Mouse (Mus musculus) CH12.LX (cell line): ENCODE measurements around the gene Gm13271. TPM values are rescaled to one million over a fixed set of nuclear protein-coding genes. Genes with fewer than 3 reads are reported as not detected.

Experiments
- DNase-seq: peaks from one replicate; pipeline ENCODE4 v3.0.0-alpha.2; 2013; ENCODE audit errors: extremely low read depth
- H3K27ac ChIP-seq: 2 replicates; pipeline ENCODE4 v1.5.1; 2012; ENCODE audit warnings: low read depth, mild to moderate bottlenecking, control low read depth, moderate library complexity; ENCODE audit not compliant: insufficient read depth
- H3K27me3 ChIP-seq: replicated peaks from 2 replicates; pipeline ENCODE3; 2012; ENCODE audit warnings: inconsistent platforms
- H3K36me3 ChIP-seq, 2 experiments: replicated peaks in 1 of 2; 2 replicates each; pipeline versions ENCODE3 to v1.6.1; 2012; ENCODE audit warnings: inconsistent platforms in 1 of 2, low read length in 1 of 2, mild to moderate bottlenecking in 1 of 2, mixed read lengths in 1 of 2, moderate library complexity in 1 of 2; ENCODE audit not compliant: control insufficient read depth in 1 of 2, insufficient read depth in 1 of 2
- H3K4me1 ChIP-seq, 2 experiments: 2 replicates each; pipeline ENCODE4 v1.6.1; 2012; ENCODE audit warnings: inconsistent platforms in 1 of 2, moderate library complexity in 1 of 2; ENCODE audit not compliant: insufficient read depth in 2 of 2, control insufficient read depth in 1 of 2
- H3K4me2 ChIP-seq: 2 replicates; pipeline ENCODE4 v1.6.1; 2012; ENCODE audit warnings: low read depth, mild to moderate bottlenecking, control low read depth; ENCODE audit not compliant: poor library complexity, insufficient read depth, severe bottlenecking
- H3K4me3 ChIP-seq, 3 experiments: fragments of 150-350 bp in 1 of 3; sonication (generic) in 1 of 3; replicated peaks in 1 of 3; 2 replicates each; pipeline versions ENCODE3 to v1.5.1; 2011 to 2012; ENCODE audit warnings: low read depth in 2 of 3, low read length in 2 of 3, mild to moderate bottlenecking in 2 of 3, moderate library complexity in 2 of 3, control low read depth in 1 of 3, improper control_type of control experiment in 1 of 3, inconsistent platforms in 1 of 3, mixed read lengths in 1 of 3; ENCODE audit not compliant: poor library complexity in 1 of 3
- H3K79me2 ChIP-seq: replicated peaks from 2 replicates; pipeline ENCODE4 v1.6.1; 2012; ENCODE audit warnings: mild to moderate bottlenecking, moderate library complexity; ENCODE audit not compliant: control insufficient read depth, poor library complexity, insufficient read depth, severe bottlenecking; ENCODE audit errors: extremely low read depth
- H3K9ac ChIP-seq: 2 replicates; pipeline ENCODE4 v1.6.1; 2012; ENCODE audit warnings: low read depth, mild to moderate bottlenecking, control low read depth, moderate library complexity; ENCODE audit not compliant: insufficient read depth
- H3K9me3 ChIP-seq: replicated peaks from 2 replicates; pipeline ENCODE3; 2012; ENCODE audit warnings: low read length, inconsistent platforms, mixed read lengths
- BHLHE40 ChIP-seq: IDR thresholded peaks from 2 replicates; pipeline ENCODE4 v1.6.1; 2011; ENCODE audit warnings: mild to moderate bottlenecking, low read depth, low read length, improper control_type of control experiment
- CHD2 ChIP-seq: IDR thresholded peaks from 2 replicates; pipeline ENCODE4 v1.6.1; 2011; ENCODE audit warnings: low read length, improper control_type of control experiment
- CTCF ChIP-seq, 2 experiments: IDR thresholded peaks in 1 of 2; conservative IDR thresholded peaks in 1 of 2; 2 replicates each; pipeline ENCODE4 v1.5.1; 2011 to 2012; ENCODE audit warnings: low read depth in 2 of 2, low read length in 2 of 2, improper control_type of control experiment in 1 of 2, inconsistent platforms in 1 of 2, mild to moderate bottlenecking in 1 of 2, moderate library complexity in 1 of 2
- E2F4 ChIP-seq: IDR thresholded peaks from 2 replicates; pipeline ENCODE4 v1.6.1; 2011; ENCODE audit warnings: low read depth, low read length, improper control_type of control experiment; ENCODE audit not compliant: insufficient replicate concordance
- EP300 ChIP-seq: IDR thresholded peaks from 2 replicates; pipeline ENCODE4 v1.6.1; 2011; ENCODE audit warnings: low read length, improper control_type of control experiment
- ETS1 ChIP-seq: conservative IDR thresholded peaks from 2 replicates; pipeline ENCODE4 v1.6.1; 2012; ENCODE audit warnings: low read depth, mild to moderate bottlenecking, inconsistent platforms, low read length, improper control_type of control experiment, moderate library complexity
- HCFC1 ChIP-seq: IDR thresholded peaks from 2 replicates; pipeline ENCODE4 v1.6.1; 2012; ENCODE audit warnings: low read depth, mild to moderate bottlenecking, inconsistent platforms, low read length, improper control_type of control experiment
- IRF4 ChIP-seq: IDR thresholded peaks from 2 replicates; pipeline ENCODE4 v1.6.1; 2014; ENCODE audit warnings: low read depth, mild to moderate bottlenecking, inconsistent platforms, low read length, improper control_type of control experiment
- JUN ChIP-seq: IDR thresholded peaks from 2 replicates; pipeline ENCODE4 v1.6.1; 2011; ENCODE audit warnings: low read depth, mild to moderate bottlenecking, low read length, improper control_type of control experiment, moderate library complexity; ENCODE audit not compliant: insufficient read depth
- JUND ChIP-seq: conservative IDR thresholded peaks from 2 replicates; pipeline ENCODE4 v1.6.1; 2011; ENCODE audit warnings: low read depth, low read length, improper control_type of control experiment
- KAT2A ChIP-seq: IDR thresholded peaks from 2 replicates; pipeline ENCODE4 v1.6.1; 2012; ENCODE audit warnings: low read length, improper control_type of control experiment, inconsistent platforms; ENCODE audit not compliant: insufficient replicate concordance
- MAFK ChIP-seq: IDR thresholded peaks from 2 replicates; pipeline ENCODE4 v1.6.1; 2011; ENCODE audit warnings: low read length, improper control_type of control experiment; ENCODE audit not compliant: insufficient replicate concordance
- MAX ChIP-seq: IDR thresholded peaks from 2 replicates; pipeline ENCODE4 v1.6.1; 2011; ENCODE audit warnings: low read length, improper control_type of control experiment
- MAZ ChIP-seq: IDR thresholded peaks from 2 replicates; pipeline ENCODE4 v1.6.1; 2012; ENCODE audit warnings: low read depth, mild to moderate bottlenecking, inconsistent platforms, low read length, improper control_type of control experiment, moderate library complexity
- MEF2A ChIP-seq: IDR thresholded peaks from 2 replicates; pipeline ENCODE4 v1.6.1; 2014; ENCODE audit warnings: low read depth, mild to moderate bottlenecking, inconsistent platforms, low read length, improper control_type of control experiment, borderline replicate concordance
- MXI1 ChIP-seq: IDR thresholded peaks from 2 replicates; pipeline ENCODE4 v1.6.1; 2011; ENCODE audit warnings: mild to moderate bottlenecking, low read depth, low read length, improper control_type of control experiment
- MYC ChIP-seq: IDR thresholded peaks from 2 replicates; pipeline ENCODE4 v1.6.1; 2011; ENCODE audit warnings: low read depth, mild to moderate bottlenecking, improper control_type of control experiment, low read length
- NELFE ChIP-seq: IDR thresholded peaks from 2 replicates; pipeline ENCODE4 v1.6.1; 2011; ENCODE audit warnings: low read depth, low read length, improper control_type of control experiment
- NRF1 ChIP-seq: IDR thresholded peaks from 2 replicates; pipeline ENCODE4 v1.6.1; 2014; ENCODE audit warnings: low read depth, mild to moderate bottlenecking, inconsistent platforms, low read length, improper control_type of control experiment, moderate library complexity
- PAX5 ChIP-seq: IDR thresholded peaks from 2 replicates; pipeline ENCODE4 v1.6.1; 2012; ENCODE audit warnings: low read length, inconsistent platforms, mixed read lengths
- POLR2A ChIP-seq: IDR thresholded peaks from 2 replicates; pipeline ENCODE4 v1.6.1; 2011; ENCODE audit warnings: low read depth, mild to moderate bottlenecking, improper control_type of control experiment, low read length
- RAD21 ChIP-seq: IDR thresholded peaks from 2 replicates; pipeline ENCODE4 v1.6.1; 2011; ENCODE audit warnings: low read depth, mild to moderate bottlenecking, low read length, improper control_type of control experiment, moderate library complexity
- RCOR1 ChIP-seq: conservative IDR thresholded peaks from 2 replicates; pipeline ENCODE4 v1.6.1; 2012; ENCODE audit warnings: low read depth, mild to moderate bottlenecking, inconsistent platforms, low read length, improper control_type of control experiment
- SIN3A ChIP-seq: IDR thresholded peaks from 2 replicates; pipeline ENCODE4 v1.6.1; 2012; ENCODE audit warnings: low read length, improper control_type of control experiment, inconsistent platforms
- SMC3 ChIP-seq: IDR thresholded peaks from 2 replicates; pipeline ENCODE4 v1.6.1; 2011; ENCODE audit warnings: low read depth, low read length, improper control_type of control experiment
- TBP ChIP-seq: conservative IDR thresholded peaks from 2 replicates; pipeline ENCODE4 v1.6.1; 2011; ENCODE audit warnings: low read depth, low read length, improper control_type of control experiment
- TCF12 ChIP-seq: IDR thresholded peaks from 2 replicates; pipeline ENCODE4 v1.6.1; 2014; ENCODE audit warnings: low read depth, mild to moderate bottlenecking, inconsistent platforms, low read length, improper control_type of control experiment
- UBTF ChIP-seq: IDR thresholded peaks from 2 replicates; pipeline ENCODE4 v1.6.1; 2012; ENCODE audit warnings: low read depth, mild to moderate bottlenecking, inconsistent platforms, low read length, improper control_type of control experiment, moderate library complexity
- USF1 ChIP-seq: IDR thresholded peaks from 2 replicates; pipeline ENCODE4 v1.6.1; 2014; ENCODE audit warnings: low read depth, mild to moderate bottlenecking, inconsistent platforms, low read length, improper control_type of control experiment
- USF2 ChIP-seq: conservative IDR thresholded peaks from 2 replicates; pipeline ENCODE4 v1.6.1; 2011; ENCODE audit warnings: low read depth, low read length, improper control_type of control experiment
- ZKSCAN1 ChIP-seq: IDR thresholded peaks from 2 replicates; pipeline ENCODE4 v1.6.1; 2012; ENCODE audit warnings: low read depth, inconsistent platforms, low read length, improper control_type of control experiment, borderline replicate concordance
- ZNF384 ChIP-seq: IDR thresholded peaks from 2 replicates; pipeline ENCODE4 v1.6.1; 2012; ENCODE audit warnings: low read depth, low read length, improper control_type of control experiment, inconsistent platforms
- dilution Hi-C: fragments of 300-500 bp; cut with MboI; formaldehyde crosslinking; loops from 2 replicates; pipeline ENCODE4 v1.14.3; 2020; ENCODE audit warnings: low sequenced_read_pairs; ENCODE audit not compliant: extremely low pct_unique_long_range_greater_than_20kb, extremely low pct_ligation_motif_present
- in situ Hi-C: fragments of 300-500 bp; cut with MboI; formaldehyde crosslinking; loops from 3 replicates; pipeline ENCODE4 v1.14.3; 2019; ENCODE audit warnings: low sequenced_read_pairs, low pct_ligation_motif_present, low pct_unique_long_range_greater_than_20kb, mixed read lengths
- polyA plus RNA-seq: library from polyadenylated mRNA; unstranded; fragments of >175 nt; gene quantifications from 2 replicates; pipeline ENCODE4 v1.2.1, GENCODE M21; 2012; ENCODE audit warnings: low read depth; ENCODE audit not compliant: insufficient read length
- total RNA-seq, 2 experiments: library from RNA; depleted of rRNA; stranded (reverse); fragments of 300-350 nt in 1 of 2; fragments of >200 nt in 1 of 2; gene quantifications; 2 replicates each; pipeline ENCODE4 v1.2.3; 2012 to 2014

Gene Gm13271
- total and polyA plus RNA-seq, 3 experiments: not detected

DNA sequence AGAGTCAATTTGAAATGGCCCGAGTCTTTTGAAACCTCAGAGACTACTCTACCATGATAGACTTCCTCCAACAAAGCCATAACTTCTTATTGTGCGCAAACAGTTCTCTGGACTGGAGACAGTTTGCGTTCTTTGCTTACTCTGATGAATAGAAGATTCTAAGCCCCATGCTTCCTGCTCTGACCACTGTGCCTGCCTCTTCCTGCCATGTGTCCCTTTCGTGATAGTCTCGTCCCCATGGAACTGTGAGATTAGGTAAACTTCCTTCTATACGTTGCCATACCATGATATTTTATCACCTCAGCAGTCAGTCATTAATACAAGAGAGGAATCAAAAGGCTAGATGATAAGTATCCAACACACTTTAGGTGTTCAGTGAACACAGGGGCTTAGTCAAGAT is 27.9 kb upstream of the Gm13271 start:
- in situ Hi-C loops (no loop called here), dilution Hi-C loops (no loop called here)
- H3K4me1 ChIP-seq: peaks cover 3 to 10% of the 10 kb centered on the region in 2 experiments; a peak in 2 of 4 replicates
- H3K27ac ChIP-seq: no peak overlapping the region
- H3K4me3 ChIP-seq: no peak overlapping the region
- peaks cover 9% of the 10 kb centered on the region for H3K27me3 ChIP-seq
- no peaks in the 10 kb centered on the region for H3K9me3 ChIP-seq
- no peak for DNase-seq
- H3K36me3 ChIP-seq: no peaks in the 10 kb centered on the region
- peaks cover 2% of the 10 kb centered on the region for H3K79me2 ChIP-seq
- H3K9ac ChIP-seq: no peak overlapping the region
- H3K4me2 ChIP-seq: 0 out of 2 replicates have a peak overlapping the region, but pooled peaks have one; percentile 35
- no peak for TF ChIP-seq MAFK
- no peak for TF ChIP-seq RAD21
- no peak for TF ChIP-seq MEF2A
- TF ChIP-seq SIN3A: no peak
- no peak for TF ChIP-seq MAZ
- TF ChIP-seq EP300: no peak
- TF ChIP-seq MAX: no peak
- no peak for TF ChIP-seq TCF12
- no peak for TF ChIP-seq USF1
- TF ChIP-seq POLR2A: no peak
- no peak for TF ChIP-seq USF2

DNA sequence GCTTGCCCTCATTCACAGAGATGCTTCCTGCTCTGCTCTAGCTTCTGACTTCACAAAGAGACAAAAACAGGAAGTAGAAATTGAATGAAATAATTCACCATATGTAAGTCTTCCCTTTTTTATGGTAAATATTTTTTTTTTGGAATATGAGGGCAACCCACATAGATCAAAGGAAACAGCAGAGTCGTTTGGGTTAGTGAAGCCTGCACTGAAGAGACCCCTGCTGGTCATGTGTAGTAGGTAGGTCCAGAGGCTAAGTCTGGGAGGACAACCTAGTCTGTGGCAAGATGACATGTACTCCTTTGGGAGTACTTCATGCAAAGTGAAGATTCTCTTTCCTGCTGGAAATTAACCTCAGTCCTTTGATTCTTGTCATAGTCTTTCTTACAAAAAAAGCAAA is 27.3 kb upstream of the Gm13271 start:
- Histone ChIP-seq H3K36me3 (no peaks in the 10 kb centered on the region), H3K4me3 (no peak overlapping the region), H3K27ac (no peak overlapping the region), H3K4me2 (peak overlapping the region; percentile 35; the same call in 1 of the 2 replicates), H3K27me3 (peaks cover 9% of the 10 kb centered on the region), H3K9me3 (no peaks in the 10 kb centered on the region), H3K4me1 (peaks cover 3 to 10% of the 10 kb centered on the region in 2 experiments; a peak in 2 of 4 replicates), H3K9ac (no peak overlapping the region), H3K79me2 (no peaks in the 10 kb centered on the region)
- dilution Hi-C loops: no loop called here
- in situ Hi-C loops: no loop called here
- peak; percentile 66 for DNase-seq
- TF ChIP-seq EP300 (no peak), CHD2 (no peak), HCFC1 (no peak), USF2 (no peak), E2F4 (no peak), SMC3 (peak; percentile 95), CTCF (conservative IDR thresholded peaks at IDR 0.05 in 1 of 2, IDR thresholded peaks at IDR 0.05 in 1 of 2; ENCODE audit: low read depth in 2 of 2, low read length in 2 of 2) (peak; percentile 65 to 86), PAX5 (no peak), TCF12 (no peak), ZNF384 (no peak), MEF2A (no peak), NRF1 (no peak), RCOR1 (no peak), MAZ (no peak), TBP (no peak), UBTF (no peak), MAX (no peak), MXI1 (no peak), RAD21 (peak; percentile 72), BHLHE40 (no peak), MYC (no peak), NELFE (no peak), SIN3A (no peak), JUND (no peak), ZKSCAN1 (no peak), USF1 (no peak), IRF4 (no peak), ETS1 (no peak), POLR2A (no peak), KAT2A (no peak), JUN (no peak)
